Mouse (Mus musculus) leukemia stem cell, adult 10-12 weeks (primary cell): ENCODE results near the gene Trit1. TPM values are rescaled to one million over a fixed set of nuclear protein-coding genes. Genes with fewer than 3 reads are reported as not detected.

Experiments
- polyA plus RNA-seq: library from polyadenylated mRNA; stranded (reverse); fragments of >175 nt; gene quantifications from 2 replicates; pipeline ENCODE4 v1.2.3, GENCODE M21; 2012; ENCODE audit warnings: low replicate concordance

Gene Trit1
- polyA plus RNA-seq = 0.26 and 1.1 TPM in 2 replicates

DNA sequence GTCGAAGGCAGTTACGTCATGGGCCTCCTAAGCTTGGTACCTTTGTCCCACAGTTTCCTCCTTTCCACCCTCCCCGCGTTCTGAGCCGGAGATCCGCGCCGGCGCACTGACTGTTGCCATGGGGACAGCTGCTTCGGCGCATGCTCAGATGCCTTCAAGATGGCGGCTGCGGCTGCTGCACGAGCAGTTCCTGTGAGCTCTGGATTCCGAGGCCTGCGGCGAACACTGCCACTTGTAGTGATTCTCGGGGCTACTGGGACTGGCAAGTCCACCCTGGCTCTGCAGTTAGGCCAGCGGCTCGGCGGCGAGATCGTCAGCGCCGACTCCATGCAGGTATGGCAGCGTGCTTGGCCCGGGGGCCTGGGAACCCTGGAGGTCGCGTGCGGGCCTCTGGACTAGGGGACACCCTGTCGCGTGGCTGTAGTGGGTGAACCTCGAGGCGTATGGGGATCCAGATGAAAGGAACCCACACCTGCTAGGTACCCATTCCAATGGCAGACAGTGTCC is at the start of gene Trit1:
Gene Trit1, plus strand, starts transcription at position 147 of the 507 bp plus-strand sequence.

DNA sequence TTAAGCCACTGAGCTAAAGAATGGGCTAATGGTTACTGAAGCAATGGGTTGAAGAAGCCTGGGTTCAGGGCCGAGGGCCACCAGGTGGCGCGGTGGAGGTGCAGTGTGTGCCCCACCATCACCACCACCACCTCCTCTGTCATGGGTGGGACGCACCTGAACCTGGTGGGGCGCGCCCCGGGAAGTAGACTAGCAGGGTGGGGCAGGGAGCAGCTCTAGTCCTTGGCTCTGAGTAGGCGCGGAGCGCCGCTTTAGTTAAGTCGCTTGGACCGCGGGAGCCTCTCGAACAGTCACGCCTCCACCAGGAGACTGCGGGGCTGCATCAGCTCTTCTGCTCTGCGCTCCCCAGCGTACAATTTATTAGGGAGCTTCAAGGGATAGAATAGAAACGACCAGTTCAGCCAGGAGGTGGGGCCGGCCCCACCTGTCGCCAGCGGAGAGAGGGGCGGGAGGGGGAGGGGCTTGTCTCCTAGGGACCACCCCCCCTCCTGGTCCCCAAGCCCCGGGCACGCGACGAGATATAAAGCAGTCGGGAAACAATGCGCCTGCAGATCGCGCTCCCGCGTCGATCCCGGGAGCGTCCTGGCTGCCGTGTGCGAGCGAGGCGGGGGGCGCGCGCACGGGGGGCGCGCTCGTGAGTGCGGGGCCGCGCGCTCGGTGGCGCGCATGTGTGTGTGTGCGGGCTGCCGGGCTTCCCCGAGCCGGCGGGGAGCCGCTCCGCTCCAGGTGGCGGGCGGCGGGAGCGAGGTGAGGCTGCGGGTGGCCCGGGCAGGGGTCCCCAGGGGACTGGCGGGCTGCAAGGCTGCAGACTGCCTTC is 20.8 kb upstream of the Trit1 start, which contains the start of gene Mycl:
Gene Mycl, plus strand, starts transcription at position 249 of the 817 bp plus-strand sequence.

Other genes with a start within 250 kb of the Trit1 start
- 2.8 and 4.1 TPM in 2 replicates for gene Ppt1, start 180.4 kb upstream of the Trit1 start, polyA plus RNA-seq
- gene Cap1, start 130.5 kb upstream of the Trit1 start, polyA plus RNA-seq = 21.9 and 26.0 TPM in 2 replicates
- 0.18 TPM in 1 of 2 replicates, not detected in the other for gene Mfsd2a, start 55.4 kb upstream of the Trit1 start, polyA plus RNA-seq
- 1.2 and 2.0 TPM in 2 replicates for gene Mycl, start 20.9 kb upstream of the Trit1 start, polyA plus RNA-seq
- gene Bmp8b, start 88.6 kb downstream of the Trit1 start, polyA plus RNA-seq = 0.34 TPM in 1 of 2 replicates, not detected in the other
- 0.10 TPM in 1 of 2 replicates, not detected in the other for gene Oxct2b, start 99.7 kb downstream of the Trit1 start, polyA plus RNA-seq
- 3.6 and 5.4 TPM in 2 replicates for gene Ppie, start 123.4 kb downstream of the Trit1 start, polyA plus RNA-seq
- 0.14 TPM in 1 of 2 replicates, not detected in the other for gene Hpcal4, start 166.6 kb downstream of the Trit1 start, polyA plus RNA-seq
- gene Nt5c1a, start 184.9 kb downstream of the Trit1 start, polyA plus RNA-seq = not detected in 2 replicates
- gene Heyl, start 217.0 kb downstream of the Trit1 start, polyA plus RNA-seq = 0.21 and 0.27 TPM in 2 replicates
- gene Pabpc4, start 245.8 kb downstream of the Trit1 start, polyA plus RNA-seq = 2,411 and 2,553 TPM in 2 replicates